Mouse (Mus musculus): ENCODE measurements around the gene Gm3839. TPM values are rescaled to one million over a fixed set of nuclear protein-coding genes. Genes with fewer than 3 reads are reported as not detected.

The Gm3839 gene
- polyA plus RNA-seq, 1 experiment from 2014 or later = 2.8 TPM

Small RNAs within 50 kb of the gene (microRNA-seq; reads per million reads assigned to microRNA genes)
- gene Mir5124b = not detected

Other genes with a start within 250 kb of the Gm3839 start
- gene Fhit, start 194.7 kb downstream of the Gm3839 start, polyA plus RNA-seq (2016; fragmentation: Nextera tagmentation; extraction: Ambion mirVana) = 1.2 and 1.4 TPM in 2 replicates
- gene Ptprg, start 196.8 kb upstream of the Gm3839 start, polyA plus RNA-seq (2016; fragmentation: Nextera tagmentation; extraction: Ambion mirVana) = 37.0 and 38.6 TPM in 2 replicates

Data from forebrain, embryonic 10.5 days (tissue).